Mouse (Mus musculus) testis, adult 2 months (tissue): ENCODE results near the gene Cog1.

Experiments used
- CTCF ChIP-seq: fragments of 200-500 bp; IDR thresholded peaks from 2 replicates; pipeline ENCODE4 v1.5.1; 2012; ENCODE audit warnings: low read depth, mild to moderate bottlenecking, inconsistent platforms, low read length, moderate library complexity; ENCODE audit not compliant: control insufficient read depth, insufficient read depth, insufficient replicate concordance
- POLR2A ChIP-seq: fragments of 200-500 bp; IDR thresholded peaks from 2 replicates; pipeline ENCODE4 v1.6.1; 2012; ENCODE audit warnings: low read depth, mild to moderate bottlenecking, inconsistent platforms, low read length, moderate library complexity; ENCODE audit not compliant: control insufficient read depth

GRCm38 (mm10) chr11:113716132-113716531 is 67.2 kb downstream of the Cog1 start:
- no peak for TF ChIP-seq CTCF
- no peak for TF ChIP-seq POLR2A
